Mouse (Mus musculus) forebrain, embryonic 11.5 days (tissue): ENCODE measurements around the gene Gdf11. TPM values are rescaled to one million over a fixed set of nuclear protein-coding genes. Genes with fewer than 3 reads are reported as not detected.

ENCODE experiments used
- ATAC-seq: fragments of 200-750 bp; cut with Nextera tagmentation; replicated peaks from 2 replicates; pipeline ENCODE4 v1.8.0; 2017; ENCODE audit warnings: moderate TSS enrichment; ENCODE audit not compliant: low FRiP score
- DNase-seq: peaks from one replicate; pipeline ENCODE4 v3.0.0-alpha.2; 2017; ENCODE audit warnings: low spot score
- H3K27ac ChIP-seq: fragments of 300-500 bp; sonication (generic); 2 replicates; pipeline ENCODE4 v1.5.1; 2014; ENCODE audit warnings: low read depth, low read length
- H3K27me3 ChIP-seq: fragments of 300-500 bp; sonication (generic); 2 replicates; pipeline ENCODE4 v1.6.1; 2014; ENCODE audit warnings: mild to moderate bottlenecking, low read length, mixed read lengths; ENCODE audit not compliant: control insufficient read depth, insufficient read depth
- H3K36me3 ChIP-seq: fragments of 300-500 bp; sonication (generic); 2 replicates; pipeline ENCODE4 v1.6.1; 2014; ENCODE audit warnings: mild to moderate bottlenecking, low read length, moderate library complexity, mixed read lengths; ENCODE audit not compliant: control insufficient read depth, insufficient read depth
- H3K4me1 ChIP-seq: fragments of 300-500 bp; sonication (generic); replicated peaks from 2 replicates; pipeline ENCODE4 v1.6.1; 2014; ENCODE audit warnings: low read length, mixed read lengths; ENCODE audit not compliant: control insufficient read depth, insufficient read depth
- H3K4me2 ChIP-seq: fragments of 300-500 bp; sonication (generic); 2 replicates; pipeline ENCODE4 v1.6.1; 2014; ENCODE audit warnings: low read depth, mild to moderate bottlenecking, low read length, moderate library complexity, mixed read lengths; ENCODE audit not compliant: severe bottlenecking
- H3K4me3 ChIP-seq: fragments of 300-500 bp; sonication (generic); 2 replicates; pipeline ENCODE4 v1.5.1; 2014; ENCODE audit warnings: low read depth, low read length
- H3K9ac ChIP-seq: fragments of 300-500 bp; sonication (generic); 2 replicates; pipeline ENCODE4 v1.6.1; 2014; ENCODE audit warnings: low read length
- H3K9me3 ChIP-seq: fragments of 300-500 bp; sonication (generic); 2 replicates; pipeline ENCODE4 v1.6.1; 2016; ENCODE audit warnings: low read length, mixed read lengths; ENCODE audit not compliant: control insufficient read depth
- WGBS: fragments of 180-500 bp; shearing (Covaris S2); extraction: QIAGEN DNeasy Blood & Tissue Kit; methylation state at CpG from one replicate; pipeline ENCODE4 v1.1.7; 2014; 5-methylcytosine and 5-hydroxymethylcytosine counted together
- polyA plus RNA-seq: library from polyadenylated mRNA; unstranded; fragments of >200 nt; fragmentation: Nextera tagmentation; extraction: Ambion mirVana; gene quantifications from 2 replicates; pipeline ENCODE4 v1.2.1, GENCODE M21; 2014

Gene Gdf11
- polyA plus RNA-seq = 10.5 and 11.7 TPM in 2 replicates

DNA sequence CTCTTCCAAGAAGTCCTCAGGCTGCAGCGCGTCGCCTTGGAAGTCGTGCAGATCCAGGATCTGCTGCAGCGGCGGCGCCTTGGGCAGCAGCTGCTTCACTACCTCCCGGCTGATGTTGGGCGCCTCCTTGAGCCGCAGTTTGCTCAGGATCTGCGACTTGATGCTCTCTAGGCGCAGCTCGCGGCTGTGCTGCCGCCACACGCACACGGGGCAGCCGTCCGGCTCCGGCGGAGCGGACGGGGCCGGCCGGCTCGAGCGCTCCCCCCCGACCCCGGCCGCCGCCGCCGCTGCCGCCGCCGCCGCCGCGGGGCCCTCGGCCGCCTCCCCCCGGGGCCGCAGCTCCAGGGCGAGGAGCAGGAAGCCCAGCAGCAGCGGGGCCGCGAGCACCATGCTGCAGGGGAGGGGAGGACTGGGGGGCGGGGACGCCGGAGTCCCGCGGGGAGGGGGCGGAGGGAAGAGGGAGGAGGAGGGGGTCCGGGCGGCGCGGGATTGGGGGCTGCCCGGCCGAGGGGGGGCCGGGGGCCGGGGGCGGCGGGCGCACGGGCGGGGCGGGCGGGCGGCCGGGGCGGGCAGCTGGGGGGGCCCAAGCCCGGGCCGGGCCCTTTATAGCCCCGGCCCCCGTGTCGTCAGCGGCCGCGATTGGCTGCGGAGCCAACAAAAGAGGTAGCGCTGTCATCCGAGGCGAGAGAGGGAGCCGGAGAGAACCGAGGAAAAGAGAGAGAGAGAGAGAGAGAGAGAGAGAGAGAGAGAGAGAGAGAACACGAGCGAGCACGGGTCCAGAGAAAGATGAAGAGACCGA is at the start of gene Gdf11:
TSS of gene Gdf11 (minus strand) at position 423 of the 799 bp plus-strand sequence.
- ATAC-seq (peak; percentile 84), DNase-seq (peak; percentile 92)
- peak within 1 kb of the TSS; percentile 84 for H3K27ac ChIP-seq
- H3K4me1 ChIP-seq = peaks cover 15% of the 10 kb centered on the region
- H3K27me3 ChIP-seq = peaks cover 5% of the 10 kb centered on the region
- H3K36me3 ChIP-seq = no peaks in the 10 kb centered on the region
- H3K9me3 ChIP-seq = no peaks in the 10 kb centered on the region
- H3K9ac ChIP-seq = peak within 1 kb of the TSS; percentile 89
- under 1% methylated on average over 64 of the region's 89 CpGs for WGBS
- H3K4me3 ChIP-seq = peak within 1 kb of the TSS; percentile 79
- peak within 1 kb of the TSS; percentile 87 for H3K4me2 ChIP-seq

DNA sequence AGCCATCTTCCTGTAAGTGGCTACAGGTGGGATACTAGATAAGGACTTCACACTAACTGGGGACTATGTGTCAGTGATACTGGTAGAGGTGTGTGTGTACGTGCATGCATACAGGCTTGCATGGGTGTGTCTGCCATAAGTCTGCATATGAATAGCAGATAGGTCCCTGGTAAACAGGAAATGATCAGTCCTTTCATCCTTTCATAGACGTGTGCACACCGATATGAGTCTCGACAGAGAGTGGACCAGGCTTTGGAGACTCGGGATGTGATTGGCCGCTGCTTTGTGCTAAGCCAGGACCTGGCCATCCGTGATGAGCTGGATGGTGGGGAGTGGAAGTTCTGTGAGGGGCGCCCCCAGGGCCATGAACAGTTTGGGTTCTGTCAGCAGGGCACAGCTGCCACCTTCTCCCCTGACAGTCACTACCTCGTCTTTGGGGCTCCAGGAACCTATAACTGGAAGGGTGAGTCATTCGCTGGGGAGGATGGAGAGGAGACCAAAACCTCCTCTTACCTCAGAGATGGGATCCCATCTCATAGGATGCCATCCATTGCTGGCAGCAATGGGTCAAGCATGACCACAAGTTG is 49.0 kb upstream of the Gdf11 start:
- ATAC-seq (no peak), DNase-seq (no peak)
- Histone ChIP-seq H3K4me2 (no peak overlapping the region), H3K9ac (no peak overlapping the region), H3K9me3 (no peaks in the 10 kb centered on the region), H3K36me3 (no peaks in the 10 kb centered on the region), H3K4me3 (no peak overlapping the region), H3K27ac (no peak overlapping the region), H3K4me1 (no peaks in the 10 kb centered on the region), H3K27me3 (peaks cover 2% of the 10 kb centered on the region; the same call in 1 of the 2 replicates)
- WGBS = 85% methylated on average over 10 of the region's 10 CpGs

DNA sequence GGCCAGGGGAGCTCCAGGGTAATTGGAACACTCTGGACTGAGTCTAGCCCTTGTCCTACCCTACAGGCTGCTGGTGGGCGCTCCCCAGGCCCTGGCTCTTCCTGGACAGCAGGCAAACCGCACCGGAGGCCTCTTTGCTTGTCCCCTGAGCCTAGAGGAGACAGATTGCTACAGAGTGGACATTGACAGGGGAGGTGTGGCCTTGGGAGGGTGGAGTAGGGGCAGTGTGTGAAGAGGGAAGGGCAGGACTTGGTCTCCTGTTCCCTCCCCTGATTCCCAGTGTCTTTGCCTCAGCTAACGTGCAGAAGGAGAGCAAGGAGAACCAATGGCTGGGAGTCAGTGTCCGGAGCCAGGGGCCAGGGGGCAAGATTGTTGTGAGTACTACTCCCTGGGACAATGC is 47.5 kb upstream of the Gdf11 start:
- H3K9ac ChIP-seq = no peak overlapping the region
- H3K4me2 ChIP-seq = no peak overlapping the region
- H3K4me1 ChIP-seq = no peaks in the 10 kb centered on the region
- H3K36me3 ChIP-seq = no peaks in the 10 kb centered on the region
- no peaks in the 10 kb centered on the region for H3K9me3 ChIP-seq
- H3K27ac ChIP-seq = no peak overlapping the region
- no peak for DNase-seq
- H3K27me3 ChIP-seq = peaks cover 13% of the 10 kb centered on the region
- ATAC-seq = no peak
- 69% methylated on average over 5 of the region's 5 CpGs for WGBS
- no peak overlapping the region for H3K4me3 ChIP-seq

DNA sequence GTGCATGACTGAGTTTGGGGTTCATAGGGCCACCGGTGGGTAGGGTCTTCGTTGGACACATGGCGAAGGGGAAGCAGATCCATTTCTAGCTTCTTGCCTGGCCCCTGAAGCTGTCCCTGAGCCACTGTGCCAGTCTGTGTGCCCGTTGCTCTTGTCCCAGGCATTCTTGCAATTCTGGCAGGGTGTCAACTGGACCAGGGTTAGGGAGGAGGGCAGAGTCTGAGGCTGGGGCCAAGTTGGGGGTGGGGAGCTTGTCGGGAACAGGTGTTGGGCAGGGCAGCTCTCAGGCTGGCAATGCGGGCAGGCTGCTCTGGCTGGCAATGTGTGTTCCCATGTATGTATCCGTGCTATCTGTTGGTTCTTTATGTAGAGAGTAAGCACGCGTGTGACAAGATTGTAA is 46.9 kb upstream of the Gdf11 start:
- 87% methylated on average over 9 of the region's 9 CpGs for WGBS
- ATAC-seq (no peak), DNase-seq (no peak)
- Histone ChIP-seq H3K27ac (no peak overlapping the region), H3K4me3 (no peak overlapping the region), H3K4me1 (no peaks in the 10 kb centered on the region), H3K36me3 (no peaks in the 10 kb centered on the region), H3K4me2 (no peak overlapping the region), H3K27me3 (peaks cover 18% of the 10 kb centered on the region), H3K9me3 (no peaks in the 10 kb centered on the region), H3K9ac (no peak overlapping the region)

DNA sequence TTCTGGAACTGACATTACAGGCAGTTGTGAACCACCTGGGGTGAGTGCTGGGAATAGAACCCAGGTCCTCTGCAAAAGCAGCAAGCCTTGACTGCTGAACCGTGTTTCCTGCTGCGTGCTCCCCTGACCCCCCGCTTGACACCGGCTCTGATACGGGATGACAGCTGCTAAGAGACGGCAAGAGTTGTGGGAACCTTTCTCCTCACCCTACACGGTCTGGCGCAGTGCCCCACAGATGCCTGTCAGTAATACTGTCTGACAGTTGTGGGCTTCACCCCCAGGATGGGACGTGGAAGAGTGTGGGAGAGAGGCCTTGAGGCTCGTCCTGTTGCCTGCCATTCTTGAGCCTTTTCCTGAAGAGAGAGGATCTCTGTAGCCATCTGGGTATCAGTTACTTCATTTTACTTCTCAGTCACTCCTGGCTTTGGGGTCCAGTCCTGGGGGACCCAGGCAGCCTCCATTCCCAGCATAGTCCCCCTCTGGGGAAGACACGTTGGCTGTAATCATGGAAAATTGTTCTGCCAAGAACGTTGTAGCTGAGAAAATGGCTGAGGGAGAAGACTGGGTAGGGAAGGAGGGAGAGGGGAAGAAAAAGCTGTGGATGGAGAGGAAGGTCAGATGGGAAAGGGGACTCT is 46.4 kb upstream of the Gdf11 start:
- no peaks in the 10 kb centered on the region for H3K4me1 ChIP-seq
- no peak for ATAC-seq
- H3K9me3 ChIP-seq = no peaks in the 10 kb centered on the region
- no peak overlapping the region for H3K27ac ChIP-seq
- H3K9ac ChIP-seq = no peak overlapping the region
- DNase-seq = no peak
- peaks cover 24% of the 10 kb centered on the region for H3K27me3 ChIP-seq
- WGBS = 77% methylated on average over 12 of the region's 12 CpGs
- H3K4me3 ChIP-seq = no peak overlapping the region
- no peak overlapping the region for H3K4me2 ChIP-seq
- no peaks in the 10 kb centered on the region for H3K36me3 ChIP-seq

DNA sequence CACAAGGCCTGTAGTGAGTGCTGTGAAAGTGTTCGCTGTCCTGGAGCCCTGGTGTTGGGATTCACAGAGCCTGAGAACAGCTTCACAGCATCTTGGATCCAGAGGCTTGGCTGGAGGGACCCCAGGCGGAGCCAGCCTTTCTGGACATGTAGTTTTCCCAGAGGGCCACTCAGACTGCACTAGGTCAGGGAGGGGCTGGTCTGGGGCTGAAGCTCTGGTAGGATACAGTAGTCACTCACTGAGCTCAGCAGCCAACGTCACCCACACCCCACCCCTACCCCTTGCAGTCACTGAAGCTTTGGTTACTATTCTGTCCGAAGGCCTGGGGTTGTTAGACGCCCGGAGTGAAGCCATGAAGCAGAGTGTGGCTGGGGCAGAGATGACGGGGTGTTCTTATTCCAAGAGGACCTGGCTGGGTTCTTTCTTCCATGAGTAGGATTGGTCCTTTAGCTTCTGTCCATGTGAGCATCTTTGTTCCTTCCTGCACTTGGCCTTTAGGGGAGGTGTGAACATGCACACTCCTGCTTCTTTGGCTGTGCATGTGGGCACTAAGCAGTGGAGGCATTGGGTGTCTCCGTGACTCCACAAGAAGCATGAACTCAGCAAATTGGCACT is 44.4 kb upstream of the Gdf11 start:
- H3K4me3 ChIP-seq = no peak overlapping the region
- no peaks in the 10 kb centered on the region for H3K9me3 ChIP-seq
- H3K36me3 ChIP-seq = no peaks in the 10 kb centered on the region
- DNase-seq (no peak), ATAC-seq (no peak)
- H3K27me3 ChIP-seq = peaks cover 30% of the 10 kb centered on the region
- no peaks in the 10 kb centered on the region for H3K4me1 ChIP-seq
- H3K27ac ChIP-seq = no peak overlapping the region
- no peak overlapping the region for H3K4me2 ChIP-seq
- WGBS = 69% methylated on average over 8 of the region's 8 CpGs
- no peak overlapping the region for H3K9ac ChIP-seq

DNA sequence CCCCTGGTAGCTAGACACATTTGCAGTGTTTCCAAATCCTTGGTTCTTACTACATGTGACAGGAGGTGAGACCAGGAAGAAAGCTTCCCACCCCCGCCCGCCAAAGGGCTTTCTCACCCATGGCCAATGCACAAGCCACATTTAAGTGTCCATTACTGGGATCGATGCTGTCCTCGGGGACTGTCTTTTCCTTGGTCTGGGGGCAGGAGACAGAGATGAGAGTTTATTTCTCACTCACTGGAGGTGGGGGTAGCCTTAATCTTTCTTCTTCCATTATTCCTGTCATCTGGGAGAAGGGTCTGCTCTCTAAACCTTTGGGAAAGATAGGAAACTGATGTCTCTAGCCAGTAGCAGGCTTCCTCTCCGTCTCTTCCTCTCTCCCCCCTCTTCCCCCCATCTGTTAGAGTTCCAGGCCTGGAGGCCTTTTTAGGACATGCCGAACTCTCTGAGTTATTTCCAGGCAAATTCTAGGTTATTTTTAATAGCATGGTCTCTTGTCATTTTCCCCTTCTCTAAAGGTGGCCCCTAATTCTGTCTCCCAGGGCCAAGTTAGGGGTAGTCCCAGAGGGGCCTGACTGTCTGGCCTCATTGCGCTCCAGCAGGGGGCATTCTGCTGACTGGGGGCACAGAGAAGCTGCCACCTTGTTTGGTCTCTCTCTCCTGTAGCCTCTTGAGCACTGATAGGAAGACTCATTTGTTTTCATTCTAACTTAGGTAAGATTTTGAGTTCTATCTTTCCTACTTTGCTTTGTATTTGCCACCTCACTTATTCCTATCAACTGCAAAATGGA is 43.7 kb upstream of the Gdf11 start:
- Histone ChIP-seq H3K27me3 (peaks cover 31% of the 10 kb centered on the region), H3K9me3 (no peaks in the 10 kb centered on the region), H3K4me1 (no peaks in the 10 kb centered on the region), H3K4me2 (no peak overlapping the region), H3K27ac (no peak overlapping the region), H3K9ac (no peak overlapping the region), H3K4me3 (no peak overlapping the region), H3K36me3 (no peaks in the 10 kb centered on the region)
- DNase-seq = no peak
- no peak for ATAC-seq
- 64% methylated on average over 7 of the region's 7 CpGs for WGBS
